Mouse (Mus musculus): Measurements from ENCODE around the gene Nfasc. TPM values are rescaled to one million over a fixed set of nuclear protein-coding genes. Genes with fewer than 3 reads are reported as not detected.

The Nfasc gene
- total RNA-seq, 2 experiments from 2014 or later = 141 to 168 TPM

DNA sequence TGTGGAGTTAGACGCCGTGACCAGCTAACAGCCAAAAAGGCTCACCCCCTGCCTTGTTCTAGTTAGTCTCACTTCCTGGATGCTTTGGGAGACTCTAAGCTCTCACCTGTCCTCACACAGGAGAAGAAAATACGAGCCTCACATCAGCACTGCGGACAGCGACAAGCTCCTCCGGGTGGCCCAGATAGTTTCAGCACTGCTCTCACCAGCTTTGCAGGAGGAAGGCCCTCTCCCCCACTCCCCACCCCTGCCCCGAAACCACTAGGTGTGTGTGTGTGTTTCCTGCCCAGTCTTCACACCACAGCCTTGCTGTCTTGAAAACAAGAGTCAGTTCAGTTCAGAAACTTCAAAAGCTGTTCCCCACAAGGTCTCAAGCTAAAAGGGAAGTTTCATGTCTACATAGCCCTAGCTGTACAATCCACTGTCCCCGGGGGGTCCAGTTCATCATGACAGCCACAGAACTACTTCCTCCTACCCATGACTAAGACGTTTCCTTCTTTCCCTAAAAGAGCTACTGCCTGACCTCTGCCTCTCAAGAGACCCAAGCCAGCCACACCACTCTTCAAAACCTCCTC lies 7.6 kb downstream of the Nfasc start:
- no peak for DNase-seq (ENCODE audit: low spot score in 2 of 2)

GRCm38 (mm10) chr1:132732307-132732706 lies 9.3 kb downstream of the Nfasc start:
- no peak for DNase-seq (ENCODE audit: low spot score in 2 of 2)

GRCm38 (mm10) chr1:132727548-132727947 lies 14.0 kb downstream of the Nfasc start:
- no peak for DNase-seq (ENCODE audit: low spot score in 2 of 2)

GRCm38 (mm10) chr1:132722362-132722761 lies 19.2 kb downstream of the Nfasc start:
- no peak for DNase-seq (ENCODE audit: low spot score in 2 of 2)

DNA sequence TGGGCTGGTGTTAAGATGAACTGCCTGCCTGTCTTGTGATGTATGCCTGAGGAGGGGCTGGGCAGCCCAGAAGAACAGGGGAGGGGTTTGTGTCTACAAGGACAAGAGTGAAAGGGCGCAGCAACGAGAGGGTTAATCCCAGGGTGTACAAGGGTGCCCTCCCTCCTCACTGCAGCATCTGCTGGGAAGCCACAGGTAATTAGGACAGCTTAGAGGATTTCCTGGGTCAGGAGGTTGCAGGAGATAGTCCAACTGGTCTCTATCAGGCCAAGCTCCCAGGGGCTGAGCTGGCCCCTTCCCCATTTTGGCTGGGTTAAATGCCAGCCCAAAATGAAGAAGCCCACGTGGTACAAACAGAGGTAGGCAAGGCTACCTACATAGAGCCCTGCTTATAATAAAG lies 20.3 kb downstream of the Nfasc start:
- DNase-seq (ENCODE audit: low spot score in 2 of 2) = no peak

GRCm38 (mm10) chr1:132718225-132718624 lies 23.4 kb downstream of the Nfasc start:
- no peak for DNase-seq (ENCODE audit: low spot score in 2 of 2)

- DNase-seq (ENCODE audit: low spot score in 2 of 2) = no peak
Measured at GRCm38 (mm10) chr1:132715044-132715443, 26.6 kb downstream of the Nfasc start.

- DNase-seq (ENCODE audit: low spot score in 2 of 2) = no peak
Measured at GRCm38 (mm10) chr1:132709419-132709818, 32.2 kb downstream of the Nfasc start.

DNA sequence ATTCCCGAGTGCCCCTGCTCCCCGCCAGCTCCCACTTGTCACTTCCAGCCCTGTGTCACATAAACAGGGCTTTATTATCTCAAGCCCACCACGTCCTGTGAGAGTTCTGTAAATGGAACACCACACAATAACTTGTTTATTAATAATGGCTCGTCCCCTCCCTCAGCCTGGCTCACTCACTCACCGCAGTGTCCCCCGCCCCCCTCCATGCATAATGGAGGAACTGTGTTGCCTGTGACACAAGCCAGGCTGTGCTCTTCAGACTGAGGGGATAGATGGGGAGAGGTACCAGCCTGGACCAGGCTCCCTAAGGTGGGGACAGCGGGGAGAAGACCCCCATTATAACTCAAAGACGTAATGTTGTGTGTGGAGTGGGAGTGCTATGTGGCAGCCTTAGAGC lies 34.3 kb downstream of the Nfasc start:
- no peak for DNase-seq (ENCODE audit: low spot score in 2 of 2)

DNA sequence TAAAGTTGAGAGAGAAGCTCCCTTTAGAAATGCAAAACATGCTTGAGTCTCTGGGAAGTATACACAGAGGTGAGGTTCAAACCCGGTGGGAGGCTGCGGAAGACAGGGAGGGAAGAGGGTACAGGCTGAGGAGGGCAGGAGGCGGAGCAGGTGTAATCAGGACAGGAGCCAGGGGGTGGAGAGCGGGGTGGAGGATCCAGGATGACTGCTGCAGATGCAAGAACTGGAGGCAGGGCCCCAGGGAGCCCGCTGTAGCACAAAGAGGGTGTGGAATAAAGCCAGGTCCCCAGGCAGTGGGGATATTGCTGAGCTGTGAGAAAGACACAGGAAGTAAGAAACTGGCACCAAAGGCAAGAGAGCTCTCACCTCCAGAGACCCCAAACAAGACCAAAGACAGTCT lies 38.1 kb downstream of the Nfasc start:
- no peak for DNase-seq (ENCODE audit: low spot score in 2 of 2)

DNA sequence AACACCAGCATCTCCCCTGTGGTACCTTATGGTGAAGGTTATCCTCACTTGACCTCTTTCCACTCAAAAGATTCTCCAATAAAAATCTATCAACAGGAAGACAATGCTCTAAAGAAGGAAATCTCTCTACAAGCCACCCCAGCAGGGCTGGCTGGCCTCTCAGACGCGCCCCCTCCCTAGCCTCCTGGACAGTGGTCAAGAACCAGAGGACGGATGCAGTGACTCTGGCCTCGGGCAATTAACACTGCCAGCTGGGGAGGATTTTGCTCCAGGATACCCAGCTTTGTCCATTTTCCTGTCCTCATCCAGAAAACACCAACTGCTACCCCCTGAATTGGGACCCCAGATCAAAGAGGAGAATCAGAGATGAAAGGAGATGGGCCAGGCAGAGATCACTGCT lies 44.7 kb downstream of the Nfasc start:
- DNase-seq (ENCODE audit: low spot score in 2 of 2) = no peak

GRCm38 (mm10) chr1:132696232-132696631 lies 45.4 kb downstream of the Nfasc start:
- DNase-seq (ENCODE audit: low spot score in 2 of 2) = no peak

DNA sequence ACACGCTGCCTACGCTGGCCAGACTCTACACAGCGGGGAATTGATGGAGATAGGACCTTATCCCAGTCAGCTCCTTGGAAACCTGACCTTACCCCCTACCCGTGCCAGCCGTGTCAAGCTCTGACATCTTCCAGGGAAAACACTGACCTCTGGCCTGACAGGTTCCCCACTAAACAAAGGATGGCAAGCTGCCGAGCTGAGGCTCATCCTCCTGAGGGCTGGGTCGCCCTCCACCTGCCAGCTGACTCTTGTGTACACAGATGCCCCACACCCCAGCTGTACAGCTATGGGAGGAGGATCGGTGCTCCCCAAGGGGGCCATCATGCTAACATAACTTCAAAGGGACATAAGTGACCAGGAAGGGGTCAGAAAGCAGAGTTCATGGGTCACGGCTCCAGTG lies 47.6 kb downstream of the Nfasc start:
- no peak for DNase-seq (ENCODE audit: low spot score in 2 of 2)

GRCm38 (mm10) chr1:132689181-132689580 lies 52.4 kb downstream of the Nfasc start:
- no peak for DNase-seq (ENCODE audit: low spot score in 2 of 2)

- no peak for DNase-seq (ENCODE audit: low spot score in 2 of 2)
Measured at GRCm38 (mm10) chr1:132678935-132679334, 62.7 kb downstream of the Nfasc start.

- DNase-seq (ENCODE audit: low spot score in 2 of 2) = peak in 1 of 2 experiments; percentile 35
Measured at GRCm38 (mm10) chr1:132678076-132678475, 63.5 kb downstream of the Nfasc start.

DNA sequence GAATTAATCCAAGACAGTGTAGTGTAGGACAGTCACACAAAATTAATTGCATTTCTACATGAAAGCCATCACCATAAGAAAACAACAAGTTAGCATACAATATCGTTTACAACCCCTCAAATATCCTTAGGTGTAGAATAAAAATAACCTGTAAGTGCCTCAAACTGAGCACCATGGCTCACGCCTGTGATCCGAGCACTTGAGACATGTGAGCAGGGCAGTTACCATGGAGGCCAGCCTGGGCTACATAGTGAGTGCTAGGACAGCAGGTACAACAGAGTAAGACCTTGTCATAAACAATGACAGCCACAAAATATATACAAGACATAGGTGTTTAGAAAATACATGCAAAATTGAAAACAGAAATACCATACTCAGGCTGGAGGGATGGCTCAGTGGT lies 68.9 kb downstream of the Nfasc start:
- no peak for DNase-seq (ENCODE audit: low spot score in 2 of 2)

DNA sequence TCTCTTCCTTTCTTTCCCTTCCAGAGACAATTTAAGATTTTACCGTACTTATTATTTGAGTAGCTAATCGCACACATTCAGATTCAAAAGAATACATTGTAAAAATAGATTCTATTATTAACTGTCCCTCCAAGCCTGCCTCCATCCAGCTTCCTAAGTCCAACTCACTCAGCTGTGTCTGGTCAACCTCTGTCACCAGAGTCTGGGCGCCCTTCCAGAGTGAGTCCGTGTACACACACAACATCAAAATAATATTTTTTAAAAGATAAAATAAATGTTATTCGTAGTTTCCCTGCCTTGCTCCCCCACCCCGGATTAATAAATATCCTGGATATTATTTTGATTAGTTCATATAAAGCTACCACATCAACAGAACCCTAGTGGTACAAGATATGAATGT lies 72.4 kb downstream of the Nfasc start:
- DNase-seq (ENCODE audit: low spot score in 2 of 2) = no peak

DNA sequence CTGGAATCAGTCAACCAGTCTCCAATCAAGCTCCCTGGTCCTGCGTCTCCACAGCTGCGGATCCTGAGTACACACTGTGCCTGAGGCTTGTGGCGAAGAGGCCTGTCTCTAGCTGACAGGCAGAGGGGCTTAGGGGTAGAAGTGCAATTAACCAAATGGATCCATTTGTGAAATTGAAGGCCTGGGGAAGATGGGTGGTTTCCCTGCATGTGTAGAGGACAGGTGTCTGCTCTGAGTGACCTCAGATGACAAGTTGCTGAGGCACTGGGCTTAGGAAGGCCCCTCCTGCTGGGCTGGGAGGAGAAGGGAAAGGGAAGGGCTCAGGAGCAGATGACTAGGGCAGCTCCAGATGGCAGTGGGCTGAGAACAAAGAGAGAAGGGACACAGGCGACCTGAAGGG lies 81.2 kb downstream of the Nfasc start:
- no peak for DNase-seq (ENCODE audit: low spot score in 2 of 2)

DNA sequence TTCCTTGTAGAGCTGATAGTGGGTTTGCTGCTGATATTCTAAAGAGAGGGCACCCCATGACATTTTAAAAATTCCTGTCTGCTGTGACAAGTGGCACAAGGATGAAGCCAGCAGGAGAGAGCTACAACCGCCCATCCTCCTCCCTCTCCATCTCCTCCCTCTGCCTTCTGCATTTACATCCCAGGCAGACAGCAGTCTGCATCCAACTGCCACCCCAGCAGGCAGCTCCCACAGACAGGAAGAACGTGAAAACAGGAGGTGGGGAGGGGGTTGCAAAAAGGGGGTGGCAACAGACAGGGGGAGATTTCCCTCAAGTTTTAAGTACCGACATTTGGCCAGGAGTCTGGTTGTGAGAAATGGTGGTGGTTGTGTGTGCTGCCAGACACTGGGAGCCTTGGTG lies 82.0 kb downstream of the Nfasc start:
- DNase-seq (ENCODE audit: low spot score in 2 of 2) = peak in 1 of 2 experiments; percentile 42

DNA sequence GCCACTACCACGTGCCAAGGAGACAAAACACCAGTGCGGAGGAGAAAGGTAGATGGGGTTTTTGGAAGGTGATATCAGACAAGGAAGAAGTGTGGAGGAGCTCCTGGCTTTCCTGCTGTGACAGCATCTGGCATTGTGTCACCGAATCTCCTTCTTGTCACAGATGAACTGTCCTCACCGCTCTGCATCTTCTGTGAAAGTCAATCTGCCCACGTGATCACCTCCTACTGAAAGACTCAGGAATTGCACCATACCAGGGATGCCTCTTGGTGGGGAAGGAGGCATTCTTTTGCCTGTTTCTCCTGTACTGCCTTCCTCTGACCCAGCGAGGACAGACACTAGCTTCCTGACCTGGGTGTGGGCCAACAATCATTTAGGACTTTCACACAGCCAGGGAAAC lies 86.0 kb downstream of the Nfasc start:
- no peak for DNase-seq (ENCODE audit: low spot score in 2 of 2)

DNA sequence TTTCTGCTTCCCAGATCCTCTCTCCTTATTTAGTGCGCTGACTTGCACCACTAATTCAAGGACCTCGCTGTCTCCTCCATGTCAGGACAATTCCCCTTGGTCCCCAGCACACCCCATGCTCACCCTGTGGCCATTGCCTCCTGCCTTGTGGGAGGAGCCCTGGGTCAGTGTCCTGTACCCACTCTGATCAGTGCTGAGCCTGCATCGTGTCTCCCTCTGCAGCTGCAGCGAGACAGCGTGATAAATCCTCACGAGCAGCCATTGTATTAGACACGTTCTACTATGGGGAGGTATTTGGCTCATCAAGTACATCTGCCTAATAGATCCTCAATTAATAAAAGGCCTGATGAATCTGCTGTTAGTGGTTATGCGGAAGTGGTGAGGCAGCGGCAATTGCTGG lies 86.8 kb downstream of the Nfasc start:
- no peak for DNase-seq (ENCODE audit: low spot score in 2 of 2)

- peak; percentile 57 to 60 for DNase-seq (ENCODE audit: low spot score in 2 of 2)
Measured at GRCm38 (mm10) chr1:132653841-132654457, 87.6 kb downstream of the Nfasc start.
